Mouse (Mus musculus) kidney, embryonic 16.5 days (tissue): Measurements from ENCODE around the gene Cdk2ap2. TPM values are rescaled to one million over a fixed set of nuclear protein-coding genes. Genes with fewer than 3 reads are reported as not detected.

ENCODE experiments used
- ATAC-seq: fragments of 200-750 bp; cut with Nextera tagmentation; 2 replicates; pipeline ENCODE4 v1.8.0; 2017; ENCODE audit warnings: moderate TSS enrichment; ENCODE audit not compliant: low FRiP score, low TSS enrichment
- H3K27ac ChIP-seq: fragments of 300-500 bp; sonication (generic); 2 replicates; pipeline ENCODE4 v1.5.1; 2014; ENCODE audit warnings: low read length
- H3K27me3 ChIP-seq: fragments of 300-500 bp; sonication (generic); 2 replicates; pipeline ENCODE4 v1.6.1; 2014; ENCODE audit warnings: low read length, control low read depth, mixed read lengths; ENCODE audit not compliant: insufficient read depth
- H3K36me3 ChIP-seq: fragments of 300-500 bp; sonication (generic); 2 replicates; pipeline ENCODE4 v1.6.1; 2014; ENCODE audit warnings: low read length, control low read depth, mixed read lengths; ENCODE audit not compliant: insufficient read depth
- H3K4me1 ChIP-seq: fragments of 300-500 bp; sonication (generic); 2 replicates; pipeline ENCODE4 v1.6.1; 2014; ENCODE audit warnings: low read length, control low read depth, mixed read lengths; ENCODE audit not compliant: insufficient read depth
- H3K4me2 ChIP-seq: fragments of 300-500 bp; sonication (generic); replicated peaks from 2 replicates; pipeline ENCODE4 v1.6.1; 2014; ENCODE audit warnings: low read depth, low read length
- H3K4me3 ChIP-seq: fragments of 300-500 bp; sonication (generic); 2 replicates; pipeline ENCODE4 v1.5.1; 2014; ENCODE audit warnings: mild to moderate bottlenecking, low read length
- H3K9ac ChIP-seq: fragments of 300-500 bp; sonication (generic); replicated peaks from 2 replicates; pipeline ENCODE4 v1.6.1; 2014; ENCODE audit warnings: low read length
- H3K9me3 ChIP-seq: fragments of 300-500 bp; sonication (generic); 2 replicates; pipeline ENCODE4 v1.6.1; 2016; ENCODE audit warnings: low read length, control low read depth
- WGBS: fragments of 180-500 bp; shearing (Covaris S2); extraction: QIAGEN DNeasy Blood & Tissue Kit; methylation state at CpG from one replicate; pipeline ENCODE4 v1.1.7; 2014; 5-methylcytosine and 5-hydroxymethylcytosine counted together
- polyA plus RNA-seq: library from polyadenylated mRNA; unstranded; fragments of >200 nt; fragmentation: Nextera tagmentation; extraction: Ambion mirVana; gene quantifications from 2 replicates; pipeline ENCODE4 v1.2.1, GENCODE M21; 2015

The Cdk2ap2 gene
- polyA plus RNA-seq, 1 experiment from 2014 or later: 138 TPM

DNA sequence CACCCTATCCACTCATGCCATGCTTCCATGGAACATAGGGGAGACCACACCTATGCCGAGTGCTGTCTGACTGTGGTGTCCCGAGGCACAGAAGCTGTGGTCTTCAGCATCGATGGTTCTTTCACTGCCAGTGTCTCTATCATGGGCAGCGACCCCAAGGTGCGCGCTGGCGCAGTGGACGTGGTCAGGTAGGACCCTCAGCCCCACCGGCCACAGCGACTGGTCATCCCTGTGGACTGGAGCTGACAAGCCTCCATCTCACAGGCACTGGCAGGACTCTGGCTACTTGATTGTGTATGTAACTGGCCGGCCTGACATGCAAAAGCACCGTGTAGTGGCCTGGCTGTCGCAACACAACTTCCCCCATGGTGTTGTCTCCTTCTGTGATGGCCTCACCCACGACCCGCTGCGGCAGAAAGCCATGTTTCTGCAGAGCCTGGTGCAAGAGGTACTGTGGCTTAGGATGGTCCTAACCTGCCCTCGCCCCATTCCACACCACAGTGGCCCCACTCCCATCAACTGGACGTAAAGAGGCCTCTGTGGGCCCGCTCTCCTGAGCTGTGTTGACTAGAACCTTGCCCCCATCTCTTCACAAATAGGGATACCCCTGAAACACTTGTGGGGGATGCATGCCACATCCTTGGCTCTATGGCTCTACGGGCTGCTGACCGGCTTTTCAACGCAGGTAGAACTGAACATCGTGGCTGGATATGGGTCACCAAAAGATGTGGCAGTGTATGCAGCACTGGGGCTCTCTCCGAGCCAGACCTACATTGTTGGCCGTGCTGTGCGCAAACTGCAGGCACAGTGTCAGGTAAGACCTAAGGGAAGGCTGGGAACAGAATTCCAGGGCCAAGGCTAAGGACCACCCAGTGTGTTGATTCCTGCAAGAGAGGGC lies 15.3 kb downstream of the Cdk2ap2 start:
- Histone ChIP-seq H3K4me3 (no peak overlapping the region), H3K27me3 (no peaks in the 10 kb centered on the region), H3K27ac (peak overlapping the region; percentile 87; the same call in 1 of the 2 replicates), H3K36me3 (peaks cover 26% of the 10 kb centered on the region), H3K4me2 (no peak overlapping the region), H3K9ac (no peak overlapping the region), H3K9me3 (no peaks in the 10 kb centered on the region), H3K4me1 (peaks cover 22% of the 10 kb centered on the region)
- ATAC-seq: no peak
- 97% methylated on average over 26 of the region's 26 CpGs for WGBS

DNA sequence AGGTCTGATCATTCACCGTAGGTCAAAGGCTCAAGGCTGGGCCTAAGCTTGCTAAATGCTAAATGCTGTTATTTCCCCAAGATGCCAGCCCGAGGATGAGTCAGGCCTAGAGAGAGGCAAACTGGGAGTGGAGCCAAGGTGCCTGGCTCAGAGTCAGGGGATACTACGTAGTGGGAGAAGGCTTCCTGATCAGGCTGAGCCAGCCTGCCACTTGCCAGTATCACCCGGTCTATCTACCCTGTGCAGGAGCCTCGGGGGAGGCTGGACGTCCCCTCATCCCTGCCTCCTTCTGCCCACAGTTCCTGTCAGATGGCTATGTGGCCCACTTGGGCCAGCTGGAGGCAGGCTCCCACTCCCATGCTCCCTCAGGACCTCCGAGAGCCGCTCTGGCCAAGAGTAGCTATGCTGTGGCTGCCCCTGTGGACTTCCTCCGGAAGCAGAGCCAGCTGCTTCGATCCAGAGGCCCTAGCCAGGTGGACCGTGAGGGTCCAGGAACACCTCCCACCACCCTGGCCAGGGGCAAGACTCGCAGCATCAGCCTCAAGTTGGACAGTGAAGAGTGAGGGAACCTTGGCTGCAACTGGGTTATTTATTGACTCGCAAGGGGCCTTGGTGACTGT lies 16.3 kb downstream of the Cdk2ap2 start:
- WGBS: 39% methylated on average over 13 of the region's 13 CpGs
- Histone ChIP-seq H3K4me1 (peaks cover 22% of the 10 kb centered on the region), H3K9ac (peak overlapping the region; percentile 22), H3K27ac (peak overlapping the region; percentile 87), H3K9me3 (no peaks in the 10 kb centered on the region), H3K27me3 (no peaks in the 10 kb centered on the region), H3K4me2 (no peak overlapping the region; the same call in 1 of the 2 replicates), H3K4me3 (no peak overlapping the region), H3K36me3 (peaks cover 33% of the 10 kb centered on the region)
- peak; percentile 31 for ATAC-seq

DNA sequence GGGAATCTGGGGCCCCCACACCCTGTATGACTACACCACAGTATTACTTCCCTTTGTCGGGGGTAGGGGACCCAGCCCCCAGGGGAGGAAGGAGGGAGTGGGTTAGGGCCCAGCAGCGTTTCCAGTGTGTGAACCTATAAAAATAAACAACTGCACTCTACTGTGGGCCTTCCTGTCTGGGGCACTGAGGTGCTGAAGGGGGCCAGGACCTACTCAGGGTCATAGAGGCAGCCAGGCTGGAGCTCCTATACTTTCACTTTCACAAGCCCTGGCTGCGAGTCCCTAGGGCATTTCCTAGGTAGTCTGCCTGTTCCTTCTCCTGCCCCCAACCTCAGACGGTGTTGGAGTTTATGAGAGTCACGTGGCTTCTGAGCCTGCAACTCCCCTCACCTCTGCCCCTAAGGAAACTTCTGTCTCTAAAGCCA lies 16.8 kb downstream of the Cdk2ap2 start:
- peak overlapping the region; percentile 22 for H3K9ac ChIP-seq
- no peak overlapping the region; the same call in 1 of the 2 replicates for H3K4me2 ChIP-seq
- H3K4me1 ChIP-seq: peaks cover 22% of the 10 kb centered on the region
- peaks cover 33% of the 10 kb centered on the region for H3K36me3 ChIP-seq
- H3K4me3 ChIP-seq: no peak overlapping the region
- peak; percentile 80 for ATAC-seq
- peak overlapping the region; percentile 87 for H3K27ac ChIP-seq
- no peaks in the 10 kb centered on the region for H3K9me3 ChIP-seq
- no peaks in the 10 kb centered on the region for H3K27me3 ChIP-seq
- 3% methylated on average over 5 of the region's 5 CpGs for WGBS

DNA sequence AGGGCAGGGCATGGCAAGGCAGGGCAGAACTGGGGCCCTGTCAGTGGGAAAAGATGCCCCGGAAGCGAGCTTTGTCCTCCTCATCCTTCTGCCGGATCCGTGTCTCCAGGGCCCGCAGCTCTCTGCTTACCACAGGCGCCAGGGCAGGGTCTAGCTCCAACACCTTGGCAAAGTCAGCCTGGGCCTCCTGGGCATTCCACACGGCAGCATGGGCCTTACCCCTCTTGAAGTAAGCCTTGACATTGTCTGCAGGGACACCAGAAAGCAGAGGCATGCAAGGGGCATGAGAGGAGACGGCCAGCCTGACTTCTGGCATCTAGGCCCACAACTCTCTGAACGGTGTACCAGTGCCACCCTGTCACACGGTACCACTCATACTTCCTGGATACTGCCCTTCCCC lies 17.6 kb downstream of the Cdk2ap2 start:
- H3K9me3 ChIP-seq: no peaks in the 10 kb centered on the region
- no peaks in the 10 kb centered on the region for H3K27me3 ChIP-seq
- H3K36me3 ChIP-seq: peaks cover 33% of the 10 kb centered on the region
- H3K9ac ChIP-seq: no peak overlapping the region; the same call in 1 of the 2 replicates
- H3K27ac ChIP-seq: peak overlapping the region; percentile 87
- no peak for ATAC-seq
- H3K4me2 ChIP-seq: no peak overlapping the region
- 84% methylated on average over 10 of the region's 10 CpGs for WGBS
- H3K4me1 ChIP-seq: peaks cover 22% of the 10 kb centered on the region
- H3K4me3 ChIP-seq: no peak overlapping the region

- 92% methylated on average over 10 of the region's 10 CpGs for WGBS
- H3K27ac ChIP-seq: no peak overlapping the region; the same call in 1 of the 2 replicates
- H3K4me1 ChIP-seq: peaks cover 24% of the 10 kb centered on the region
- peaks cover 33% of the 10 kb centered on the region for H3K36me3 ChIP-seq
- H3K9ac ChIP-seq: no peak overlapping the region
- H3K4me2 ChIP-seq: no peak overlapping the region
- no peaks in the 10 kb centered on the region for H3K27me3 ChIP-seq
- no peak overlapping the region for H3K4me3 ChIP-seq
- ATAC-seq: no peak
- H3K9me3 ChIP-seq: no peaks in the 10 kb centered on the region
Observed at GRCm38 (mm10) chr19:4115144-4115543, 18.2 kb downstream of the Cdk2ap2 start.

GRCm38 (mm10) chr19:4115816-4116215 lies 18.8 kb downstream of the Cdk2ap2 start:
- no peak overlapping the region for H3K27ac ChIP-seq
- H3K36me3 ChIP-seq: peaks cover 33% of the 10 kb centered on the region
- H3K9ac ChIP-seq: no peak overlapping the region
- H3K27me3 ChIP-seq: no peaks in the 10 kb centered on the region
- no peak overlapping the region for H3K4me2 ChIP-seq
- no peaks in the 10 kb centered on the region for H3K9me3 ChIP-seq
- no peak overlapping the region for H3K4me3 ChIP-seq
- ATAC-seq: no peak
- peaks cover 31% of the 10 kb centered on the region for H3K4me1 ChIP-seq
- 88% methylated on average over 11 of the region's 11 CpGs for WGBS

- Histone ChIP-seq H3K9me3 (no peaks in the 10 kb centered on the region), H3K4me2 (no peak overlapping the region), H3K36me3 (peaks cover 29% of the 10 kb centered on the region), H3K27ac (0 out of 2 replicates have a peak overlapping the region, but pooled peaks have one; percentile 4), H3K4me1 (peaks cover 34% of the 10 kb centered on the region), H3K4me3 (no peak overlapping the region), H3K9ac (no peak overlapping the region), H3K27me3 (no peaks in the 10 kb centered on the region)
- ATAC-seq: no peak
- WGBS: 71% methylated on average over 7 of the region's 7 CpGs
Observed at GRCm38 (mm10) chr19:4117006-4117405, 20.0 kb downstream of the Cdk2ap2 start.

DNA sequence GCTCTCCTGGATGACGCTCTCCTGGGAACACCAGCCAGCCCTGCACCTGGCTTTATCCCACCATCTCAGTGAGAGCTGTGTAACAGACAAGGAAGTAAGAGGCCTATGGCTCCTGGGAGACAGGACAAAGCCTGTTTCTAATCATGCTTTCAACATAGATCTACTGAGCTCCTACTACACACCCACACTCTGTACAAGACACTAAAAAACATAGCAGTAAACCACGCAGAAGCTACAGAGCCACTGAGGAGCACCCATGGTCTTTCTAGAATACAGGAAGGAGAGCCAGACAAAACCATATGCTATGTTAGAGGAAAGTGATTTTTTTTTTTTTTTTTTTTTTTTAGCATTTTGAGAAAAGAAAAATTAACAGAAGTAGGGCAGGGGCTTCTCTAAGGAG lies 21.4 kb downstream of the Cdk2ap2 start:
- H3K27me3 ChIP-seq: no peaks in the 10 kb centered on the region
- no peak overlapping the region for H3K4me2 ChIP-seq
- H3K4me3 ChIP-seq: no peak overlapping the region
- H3K36me3 ChIP-seq: peaks cover 25% of the 10 kb centered on the region
- no peaks in the 10 kb centered on the region for H3K9me3 ChIP-seq
- ATAC-seq: no peak
- no peak overlapping the region for H3K9ac ChIP-seq
- peaks cover 25% of the 10 kb centered on the region for H3K4me1 ChIP-seq
- WGBS: 86% methylated on average over 2 of the region's 2 CpGs
- H3K27ac ChIP-seq: no peak overlapping the region

DNA sequence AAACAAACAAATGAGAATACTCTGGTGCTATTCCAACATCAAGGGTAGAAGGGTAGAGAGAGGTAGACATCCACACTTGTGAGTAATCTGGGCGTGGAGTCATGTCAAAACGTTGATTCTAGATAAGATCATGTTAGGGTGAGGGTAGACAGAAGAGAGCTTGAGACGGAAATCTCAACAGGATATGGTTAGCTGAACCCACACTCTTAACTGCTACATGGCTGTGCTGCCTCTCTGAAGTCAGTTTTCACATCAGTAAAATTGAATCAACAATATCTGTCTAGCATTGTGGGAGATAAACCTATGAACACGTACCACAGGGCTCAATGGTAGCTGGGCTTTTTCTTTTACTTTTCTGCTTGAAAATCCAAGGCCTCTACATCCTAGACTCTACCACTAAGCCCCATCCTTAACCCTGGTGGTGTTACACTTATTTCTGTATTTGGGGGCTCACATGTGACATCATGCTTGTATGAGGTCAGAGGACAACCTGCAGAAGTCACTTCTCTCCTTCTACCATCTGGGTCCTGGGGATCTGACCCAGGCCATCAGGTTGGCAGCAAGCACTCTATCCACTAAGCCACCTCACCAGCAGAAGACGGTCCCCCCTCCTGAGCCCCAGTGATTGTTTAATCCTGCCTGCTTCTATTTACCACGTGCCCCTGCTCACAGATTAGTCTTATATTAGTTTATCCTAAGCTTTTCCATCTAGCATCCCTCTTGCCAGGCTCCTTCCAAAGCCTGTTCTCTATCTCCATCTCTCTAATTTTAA lies 22.9 kb downstream of the Cdk2ap2 start:
- H3K4me2 ChIP-seq: peak overlapping the region; percentile 61
- ATAC-seq: no peak

More for the DNA sequence above, 22.9 kb downstream of the Cdk2ap2 start:
- Histone ChIP-seq H3K27ac (no peak overlapping the region), H3K9me3 (no peaks in the 10 kb centered on the region), H3K9ac (peak overlapping the region; percentile 45; the same call in 1 of the 2 replicates), H3K27me3 (no peaks in the 10 kb centered on the region), H3K4me1 (peaks cover 16% of the 10 kb centered on the region), H3K4me3 (no peak overlapping the region), H3K36me3 (peaks cover 19% of the 10 kb centered on the region)
- WGBS: 88% methylated on average over 6 of the region's 6 CpGs
